Mouse (Mus musculus): ENCODE results near the gene Gramd1c.

DNA sequence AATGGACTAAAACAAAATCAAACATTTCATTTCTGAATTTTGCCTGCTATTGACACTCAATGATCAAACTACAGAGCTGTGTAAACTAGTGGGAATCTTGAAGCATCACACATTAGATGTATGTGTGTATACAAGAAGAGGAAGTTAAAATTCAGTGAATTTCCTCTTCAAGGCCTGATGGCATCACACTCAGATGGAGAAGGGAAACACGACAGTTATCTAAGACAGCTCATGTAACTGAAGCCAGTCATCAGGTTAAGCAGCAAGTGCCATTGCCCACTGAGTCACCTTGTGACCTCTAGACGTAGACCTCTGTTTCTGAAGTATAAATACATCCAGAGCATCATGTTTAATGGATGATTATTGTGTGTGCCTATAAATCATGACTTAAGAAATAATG is 24.5 kb upstream of the Gramd1c start:
- TF ChIP-seq NANOG (IDR thresholded peaks at IDR 0.05; ENCODE audit: borderline replicate concordance, low read length): no peak
- no peak for TF ChIP-seq CTCF (conservative IDR thresholded peaks at IDR 0.05; ENCODE audit: low read length)
- TF ChIP-seq POU5F1 (IDR thresholded peaks at IDR 0.05; ENCODE audit: borderline replicate concordance, low read length): no peak

Data from E14TG2a.4 (cell line).